Mouse (Mus musculus) neural tube, embryonic 14.5 days (tissue): ENCODE results near the gene Olfr193. TPM values are rescaled to one million over a fixed set of nuclear protein-coding genes. Genes with fewer than 3 reads are reported as not detected.
"Not testable (repeated sequence)": the region's sequence is repeated elsewhere in the genome, so short reads cannot be mapped to it uniquely, and the experiment has no call there.

Experiments
- ATAC-seq: fragments of 200-750 bp; cut with Nextera tagmentation; 2 replicates; pipeline ENCODE4 v1.8.0; 2017; ENCODE audit warnings: low read depth, mild to moderate bottlenecking, moderate TSS enrichment, moderate library complexity
- H3K27ac ChIP-seq: fragments of 300-500 bp; sonication (generic); 2 replicates; pipeline ENCODE4 v1.5.1; 2014; ENCODE audit warnings: low read depth, mild to moderate bottlenecking, control low read depth, low read length, moderate library complexity, mixed read lengths
- H3K27me3 ChIP-seq: fragments of 300-500 bp; sonication (generic); 2 replicates; pipeline ENCODE4 v1.6.1; 2014; ENCODE audit warnings: low read length; ENCODE audit not compliant: control insufficient read depth, insufficient read depth
- H3K36me3 ChIP-seq: fragments of 300-500 bp; sonication (generic); 2 replicates; pipeline ENCODE4 v1.6.1; 2014; ENCODE audit warnings: low read length, mixed read lengths; ENCODE audit not compliant: control insufficient read depth, insufficient read depth
- H3K4me1 ChIP-seq: fragments of 300-500 bp; sonication (generic); 2 replicates; pipeline ENCODE4 v1.6.1; 2014; ENCODE audit warnings: low read length; ENCODE audit not compliant: control insufficient read depth, insufficient read depth
- H3K4me2 ChIP-seq: fragments of 300-500 bp; sonication (generic); 2 replicates; pipeline ENCODE4 v1.6.1; 2014; ENCODE audit warnings: mild to moderate bottlenecking, low read depth, low read length, control low read depth
- H3K4me3 ChIP-seq: fragments of 300-500 bp; sonication (generic); 2 replicates; pipeline ENCODE4 v1.5.1; 2014; ENCODE audit warnings: low read depth, low read length, control low read depth, mixed read lengths
- H3K9ac ChIP-seq: fragments of 300-500 bp; sonication (generic); replicated peaks from 2 replicates; pipeline ENCODE4 v1.6.1; 2014; ENCODE audit warnings: low read depth, mild to moderate bottlenecking, control low read depth, low read length, mixed read lengths
- H3K9me3 ChIP-seq: fragments of 300-500 bp; sonication (generic); 2 replicates; pipeline ENCODE4 v1.6.1; 2016; ENCODE audit warnings: low read length; ENCODE audit not compliant: control insufficient read depth
- WGBS: fragments of 180-500 bp; shearing (Covaris S2); extraction: QIAGEN DNeasy Blood & Tissue Kit; methylation state at CpG from one replicate; pipeline ENCODE4 v1.1.7; 2014; 5-methylcytosine and 5-hydroxymethylcytosine counted together
- polyA plus RNA-seq: library from polyadenylated mRNA; unstranded; fragments of >200 nt; fragmentation: Nextera tagmentation; extraction: Ambion mirVana; gene quantifications from 2 replicates; pipeline ENCODE4 v1.2.1, GENCODE M21; 2014

The Olfr193 gene
- polyA plus RNA-seq, 1 experiment from 2014 or later: not detected

- H3K27me3 ChIP-seq: no peaks in the 10 kb centered on the region
- H3K36me3 ChIP-seq: no peaks in the 10 kb centered on the region
- H3K4me2 ChIP-seq: no peak within 1 kb of the TSS
- H3K4me1 ChIP-seq: no peaks in the 10 kb centered on the region
- no peak within 1 kb of the TSS for H3K27ac ChIP-seq
- 92% methylated on average over 5 of the region's 5 CpGs for WGBS
- no peak within 1 kb of the TSS for H3K9ac ChIP-seq
- ATAC-seq: no peak
- no peaks in the 10 kb centered on the region for H3K9me3 ChIP-seq
- H3K4me3 ChIP-seq: no peak within 1 kb of the TSS
Observed at GRCm38 (mm10) chr16:59077905-59078304, 33.8 kb downstream of the Olfr193 start, which contains the start of gene Olfr190. TSS of gene Olfr190 (minus strand) at chr16:59078005.

DNA sequence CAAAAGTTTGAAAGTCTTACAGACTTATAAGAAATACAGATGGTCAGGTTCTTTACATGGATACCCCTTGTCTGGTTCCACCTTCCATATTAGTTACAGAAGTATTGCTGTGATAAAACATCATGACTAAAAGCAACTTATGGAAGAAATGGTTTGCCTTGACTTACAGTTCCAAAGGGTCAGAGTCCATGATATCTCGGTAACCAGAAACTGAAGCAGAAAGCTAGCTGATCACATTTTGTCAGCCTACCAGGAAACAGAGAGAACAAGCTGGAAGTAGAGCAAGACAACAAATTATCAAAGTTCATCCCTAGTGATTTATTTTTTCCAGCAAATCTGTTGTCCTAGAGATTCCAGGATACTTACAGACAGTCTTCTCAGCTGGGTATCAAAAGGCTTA, 38.2 kb downstream of the Olfr193 start:
- H3K9me3 ChIP-seq: no peaks in the 10 kb centered on the region
- H3K36me3 ChIP-seq: no peaks in the 10 kb centered on the region
- no peak overlapping the region for H3K27ac ChIP-seq
- H3K4me3 ChIP-seq: no peak overlapping the region
- 87% methylated on average over 1 of the region's 1 CpGs for WGBS
- ATAC-seq: no peak
- H3K9ac ChIP-seq: no peak overlapping the region
- no peak overlapping the region for H3K4me2 ChIP-seq
- no peaks in the 10 kb centered on the region for H3K4me1 ChIP-seq
- no peaks in the 10 kb centered on the region for H3K27me3 ChIP-seq

- Histone ChIP-seq H3K27me3 (no peaks in the 10 kb centered on the region), H3K4me1 (no peaks in the 10 kb centered on the region), H3K9me3 (no peaks in the 10 kb centered on the region), H3K4me3 (no peak overlapping the region), H3K9ac (no peak overlapping the region), H3K4me2 (no peak overlapping the region), H3K27ac (no peak overlapping the region), H3K36me3 (no peaks in the 10 kb centered on the region)
- ATAC-seq: no peak
Observed at GRCm38 (mm10) chr16:59071755-59072154, 39.9 kb downstream of the Olfr193 start.

- not testable (repeated sequence) for H3K4me2 ChIP-seq, H3K4me1 ChIP-seq, H3K27ac ChIP-seq, H3K9ac ChIP-seq, H3K36me3 ChIP-seq, H3K9me3 ChIP-seq, H3K27me3 ChIP-seq, H3K4me3 ChIP-seq, ATAC-seq
- WGBS: 76% methylated on average over 3 of the region's 3 CpGs
Observed at GRCm38 (mm10) chr16:59062411-59062810, 49.3 kb downstream of the Olfr193 start.

Other genes with a start within 250 kb of the Olfr193 start
- not detected in 2 replicates for gene Olfr177, start 237.1 kb downstream of the Olfr193 start, polyA plus RNA-seq
- not detected in 2 replicates for gene Olfr178, start 219.8 kb downstream of the Olfr193 start, polyA plus RNA-seq
- gene Olfr181, start 183.1 kb downstream of the Olfr193 start, polyA plus RNA-seq: not detected in 2 replicates
- gene Olfr180, start 182.5 kb downstream of the Olfr193 start, polyA plus RNA-seq: not detected in 2 replicates
- gene Olfr183, start 116.5 kb downstream of the Olfr193 start, polyA plus RNA-seq: not detected in 2 replicates
- not detected in 2 replicates for gene Olfr186, start 81.6 kb downstream of the Olfr193 start, polyA plus RNA-seq
- not detected in 2 replicates for gene Olfr187, start 72.1 kb downstream of the Olfr193 start, polyA plus RNA-seq
- not detected in 2 replicates for gene Olfr190, start 33.9 kb downstream of the Olfr193 start, polyA plus RNA-seq
- not detected in 2 replicates for gene Olfr191, start 22.1 kb downstream of the Olfr193 start, polyA plus RNA-seq
- not detected in 2 replicates for gene Olfr194, start 9.2 kb upstream of the Olfr193 start, polyA plus RNA-seq
- gene Olfr195, start 35.2 kb upstream of the Olfr193 start, polyA plus RNA-seq: not detected in 2 replicates
- gene Olfr196, start 58.6 kb upstream of the Olfr193 start, polyA plus RNA-seq: not detected in 2 replicates
- gene Olfr198, start 91.7 kb upstream of the Olfr193 start, polyA plus RNA-seq: not detected in 2 replicates
- not detected in 2 replicates for gene Olfr199, start 107.9 kb upstream of the Olfr193 start, polyA plus RNA-seq
- gene Olfr201, start 160.8 kb upstream of the Olfr193 start, polyA plus RNA-seq: not detected in 2 replicates
- not detected in 2 replicates for gene Olfr202, start 174.9 kb upstream of the Olfr193 start, polyA plus RNA-seq
- gene Olfr203, start 187.0 kb upstream of the Olfr193 start, polyA plus RNA-seq: not detected in 2 replicates
- gene Olfr204, start 206.4 kb upstream of the Olfr193 start, polyA plus RNA-seq: not detected in 2 replicates
- gene Olfr205, start 219.3 kb upstream of the Olfr193 start, polyA plus RNA-seq: not detected in 2 replicates
- not detected in 2 replicates for gene Olfr206, start 237.4 kb upstream of the Olfr193 start, polyA plus RNA-seq